Mouse (Mus musculus) thymus, adult 2 months (tissue): ENCODE data around the gene Snai1.

ENCODE experiments used
- CTCF ChIP-seq: fragments of 200-500 bp; IDR thresholded peaks from 2 replicates; pipeline ENCODE4 v1.5.1; 2012; ENCODE audit warnings: mild to moderate bottlenecking, control low read depth, low read length, moderate library complexity, borderline replicate concordance; ENCODE audit not compliant: control insufficient read depth, poor library complexity, insufficient read depth; ENCODE audit errors: extremely low read depth
- POLR2A ChIP-seq: fragments of 200-500 bp; IDR thresholded peaks from 2 replicates; pipeline ENCODE4 v1.6.1; 2012; ENCODE audit warnings: mild to moderate bottlenecking, low read length, control low read depth, moderate library complexity; ENCODE audit not compliant: control insufficient read depth, poor library complexity, insufficient read depth; ENCODE audit errors: extremely low read depth

- TF ChIP-seq POLR2A (no peak), CTCF (no peak)
Observed at GRCm38 (mm10) chr2:167538671-167539306, 794 bp downstream of the Snai1 start.
